Mouse (Mus musculus): ENCODE measurements around the gene Traf2. TPM values are rescaled to one million over a fixed set of nuclear protein-coding genes. Genes with fewer than 3 reads are reported as not detected.

Gene Traf2
- 21.8 and 24.4 TPM in 2 replicates for total RNA-seq (2021)
- long read RNA-seq, experiment 1, transcript Traf2-201 (11 exons, 3,044 nt), result major isoform, 32 of 42 reads
- long read RNA-seq, experiment 1, partial matches to known transcripts, result 3 of 42 reads
- long read RNA-seq, experiment 1, other reads (novel, unspliced or antisense), result 5 of 42 reads
- long read RNA-seq, experiment 2, transcript Traf2-202 (11 exons, 2,151 nt), result minor isoform, 7 of 48 reads
- long read RNA-seq, experiment 2, transcript Traf2-201 (11 exons, 3,044 nt), result major isoform, 30 of 48 reads
- long read RNA-seq, experiment 2, partial matches to known transcripts, result 8 of 48 reads
- long read RNA-seq, experiment 2, other reads (novel, unspliced or antisense), result 3 of 48 reads

DNA sequence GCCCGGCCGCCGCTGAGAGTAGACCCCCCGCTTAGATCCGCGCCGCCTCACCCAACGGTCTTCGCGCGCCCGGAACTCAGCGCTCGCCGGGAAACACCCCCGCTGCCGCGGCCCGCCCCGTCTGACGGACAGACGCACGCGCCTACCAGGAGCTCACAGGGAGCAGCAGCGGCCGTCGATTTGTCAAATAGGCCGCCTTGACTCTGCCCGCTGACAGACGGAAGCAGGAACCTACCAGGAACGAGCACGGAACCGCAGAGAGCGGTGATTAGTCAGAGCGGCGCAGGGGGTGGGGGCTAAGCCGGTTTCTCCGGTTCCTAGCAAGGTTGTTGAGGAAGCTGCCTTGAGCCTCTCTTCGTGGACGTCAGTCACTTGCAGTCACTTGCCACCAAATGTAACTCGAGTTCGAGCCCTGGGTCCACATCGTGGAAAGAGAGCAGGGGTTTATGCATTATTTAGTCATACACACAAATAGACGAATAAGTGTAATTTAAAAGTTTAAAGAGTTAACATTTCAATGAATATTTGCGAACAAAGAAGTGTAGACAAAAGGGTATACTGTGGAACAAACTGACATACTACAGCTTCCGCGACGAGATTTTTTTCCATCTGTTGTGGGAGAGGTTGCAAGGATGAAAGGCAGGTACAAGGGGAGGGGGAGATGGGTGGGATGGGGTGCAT, at the start of gene Traf2:
TSS of gene Traf2 (minus strand) at position 130 of the 681 bp plus-strand sequence.
- DNase-seq, result peak; percentile 99

DNA sequence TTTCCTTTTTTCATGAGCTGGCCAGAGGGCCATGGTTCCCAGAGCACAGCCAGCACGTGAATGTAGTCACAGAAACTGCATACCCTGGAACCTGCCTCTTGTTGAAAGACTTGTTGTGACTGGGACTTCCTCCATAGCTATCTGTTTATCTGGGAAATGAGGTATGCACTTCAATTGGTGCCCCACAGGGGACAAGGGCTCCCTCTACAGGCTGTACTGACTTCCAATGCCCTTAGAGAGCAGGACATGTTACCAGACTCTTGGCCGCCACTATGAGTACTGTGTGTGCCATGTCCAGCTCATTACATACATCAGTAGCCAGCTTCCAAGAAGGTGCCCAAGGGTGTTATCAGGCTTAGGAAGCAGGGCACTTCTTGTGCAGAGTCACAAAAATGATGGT, 45.1 kb upstream of the Traf2 start:
- DNase-seq, result peak; percentile 62

DNA sequence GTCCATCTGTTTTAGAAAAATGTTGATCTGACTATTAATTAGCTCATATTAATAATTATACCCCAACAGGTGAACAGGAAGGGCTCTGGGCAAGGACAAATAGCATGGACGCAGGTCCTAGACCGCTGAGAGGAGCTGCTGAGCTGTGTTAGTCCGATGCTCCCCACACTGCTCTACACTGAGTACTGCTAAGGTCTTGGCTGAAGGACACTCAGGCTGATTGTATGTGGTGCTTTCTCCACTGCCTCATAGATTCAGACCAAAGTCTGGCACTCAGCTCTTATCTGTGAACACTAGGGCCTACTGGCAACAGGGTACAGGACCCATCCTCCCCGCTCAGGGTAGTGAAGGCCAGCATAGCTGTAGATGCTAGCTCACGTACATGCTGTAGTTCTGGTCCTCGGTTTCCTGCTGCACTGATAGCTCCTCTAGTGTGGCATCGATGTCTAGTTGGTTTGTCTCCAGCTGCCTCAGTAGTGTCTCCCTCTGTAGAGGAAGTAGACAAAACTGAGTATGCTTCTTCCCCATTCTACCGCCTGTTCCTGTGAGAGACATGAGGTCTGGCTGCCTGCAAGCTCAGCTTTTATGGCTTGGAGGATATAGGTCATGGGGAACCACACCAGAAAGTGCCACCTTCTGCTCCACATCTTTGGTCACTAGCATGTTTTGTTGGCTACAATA, 41.6 kb upstream of the Traf2 start:
- no peak for DNase-seq

DNA sequence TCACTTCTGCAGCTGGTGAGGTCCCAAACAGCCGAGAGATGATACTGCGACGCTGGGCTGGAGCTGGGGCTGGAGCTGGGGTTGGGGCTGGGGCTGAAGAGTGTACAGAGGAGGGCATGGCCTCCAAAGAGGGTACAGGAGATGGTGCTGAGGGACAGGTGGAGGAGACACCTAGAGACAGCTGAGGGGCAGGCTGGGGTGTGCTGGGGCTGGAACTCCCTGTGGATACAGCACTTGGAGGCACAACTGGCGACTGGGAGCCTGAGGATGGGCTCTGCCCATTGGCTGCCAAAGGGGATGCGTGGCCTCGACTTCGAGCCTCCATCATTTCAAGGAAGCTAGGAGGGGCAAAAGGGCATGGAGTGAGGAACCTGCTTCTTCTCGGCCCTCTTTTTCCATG, 40.5 kb upstream of the Traf2 start:
- DNase-seq, result no peak

DNA sequence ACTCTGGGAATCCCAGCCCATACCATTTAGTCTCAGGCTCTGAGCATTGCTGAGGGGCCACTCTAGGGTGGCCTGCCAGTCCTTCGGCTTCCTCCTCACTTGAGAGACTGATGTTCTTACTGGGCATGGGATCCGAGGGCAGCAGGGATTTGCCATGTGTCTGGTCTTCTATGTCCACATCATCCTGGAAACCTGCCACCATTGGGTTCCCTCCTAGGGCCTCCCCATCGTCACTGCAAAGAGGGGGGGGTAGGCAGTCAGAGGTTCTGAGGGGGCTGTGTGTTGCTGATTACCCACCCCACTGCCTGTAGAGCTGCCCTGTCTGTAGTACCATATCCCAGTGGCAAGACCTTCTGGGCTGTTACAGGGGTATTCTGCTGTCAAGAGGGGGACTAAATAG, 38.9 kb upstream of the Traf2 start:
- no peak for DNase-seq

DNA sequence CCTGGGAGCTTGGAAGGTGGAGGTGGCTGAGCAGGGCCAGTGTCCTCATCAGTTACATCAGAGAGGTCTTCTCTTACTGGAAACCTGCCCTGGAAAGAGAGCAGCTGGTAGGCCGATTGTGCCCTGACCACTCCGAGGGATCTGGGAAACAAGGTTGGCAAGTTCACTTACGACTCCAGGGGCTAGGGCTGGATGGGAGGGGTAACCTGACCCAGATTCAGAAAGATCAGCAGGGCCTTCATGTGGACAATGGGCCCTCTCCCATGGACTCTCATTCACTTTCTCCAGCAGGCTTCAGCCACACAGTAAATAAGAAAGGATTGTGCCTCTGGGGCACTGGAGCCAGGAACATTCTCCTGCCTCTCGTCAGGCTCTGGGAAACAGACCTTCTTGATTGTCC, 38.1 kb upstream of the Traf2 start:
- no peak for DNase-seq

DNA sequence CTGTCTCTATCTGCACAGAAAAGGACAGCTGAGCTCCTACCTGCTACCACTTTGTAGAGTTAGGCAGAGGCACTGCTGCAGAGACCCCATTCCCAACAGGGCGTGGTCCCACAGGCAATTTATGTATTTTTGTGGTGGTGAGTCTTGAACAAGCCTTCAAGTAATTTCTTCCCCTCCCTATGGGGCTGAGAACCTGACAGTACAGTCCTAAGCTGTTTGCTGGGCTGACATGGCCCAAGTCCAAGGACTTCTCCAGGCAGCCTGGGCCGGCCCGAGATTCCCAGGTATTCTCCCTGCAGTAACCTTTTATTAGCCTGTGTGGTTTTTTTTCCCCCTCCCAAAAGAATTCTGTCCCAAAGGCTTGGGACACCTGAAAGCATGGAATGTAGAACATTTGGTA, 37.4 kb upstream of the Traf2 start:
- DNase-seq, result no peak

DNA sequence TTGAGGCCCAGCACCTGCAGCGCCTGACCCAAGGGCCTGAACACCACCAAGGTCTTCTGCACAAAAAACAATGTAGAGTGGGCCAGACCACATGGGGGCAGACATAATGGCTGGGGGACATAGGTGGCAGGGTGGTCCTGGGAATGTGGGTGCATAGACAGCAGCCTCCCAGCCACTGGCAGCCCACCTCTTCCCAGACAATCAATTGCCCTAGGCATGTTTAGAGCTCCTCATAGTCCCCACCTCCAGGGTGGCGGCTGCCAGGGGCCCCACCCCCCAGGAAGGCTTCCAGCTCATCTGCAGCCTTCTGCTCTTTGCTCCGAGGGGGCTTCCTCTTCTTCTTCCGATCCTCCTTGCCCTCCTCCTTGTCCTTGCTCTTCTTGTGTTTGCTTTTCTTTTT, 36.8 kb upstream of the Traf2 start:
- peak; percentile 7 for DNase-seq

DNA sequence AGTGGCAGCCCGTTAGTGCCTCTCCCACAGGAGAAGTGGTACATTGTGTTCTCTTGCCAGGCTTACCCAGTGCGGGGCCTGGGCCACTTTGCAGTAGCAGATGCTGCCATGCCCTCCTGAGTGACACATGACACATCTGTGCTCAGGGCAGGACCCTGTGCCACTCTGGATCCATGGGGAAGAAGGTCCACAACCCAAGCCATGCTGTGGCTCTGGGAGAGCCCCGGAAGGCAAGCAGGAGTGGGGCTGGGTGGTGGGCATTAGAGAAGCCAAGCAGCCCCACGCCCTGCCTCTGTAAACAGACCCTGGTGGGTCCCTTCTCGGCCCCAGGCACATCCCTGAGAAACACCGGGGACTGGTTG, 36.4 kb upstream of the Traf2 start:
- DNase-seq, result peak; percentile 35

DNA sequence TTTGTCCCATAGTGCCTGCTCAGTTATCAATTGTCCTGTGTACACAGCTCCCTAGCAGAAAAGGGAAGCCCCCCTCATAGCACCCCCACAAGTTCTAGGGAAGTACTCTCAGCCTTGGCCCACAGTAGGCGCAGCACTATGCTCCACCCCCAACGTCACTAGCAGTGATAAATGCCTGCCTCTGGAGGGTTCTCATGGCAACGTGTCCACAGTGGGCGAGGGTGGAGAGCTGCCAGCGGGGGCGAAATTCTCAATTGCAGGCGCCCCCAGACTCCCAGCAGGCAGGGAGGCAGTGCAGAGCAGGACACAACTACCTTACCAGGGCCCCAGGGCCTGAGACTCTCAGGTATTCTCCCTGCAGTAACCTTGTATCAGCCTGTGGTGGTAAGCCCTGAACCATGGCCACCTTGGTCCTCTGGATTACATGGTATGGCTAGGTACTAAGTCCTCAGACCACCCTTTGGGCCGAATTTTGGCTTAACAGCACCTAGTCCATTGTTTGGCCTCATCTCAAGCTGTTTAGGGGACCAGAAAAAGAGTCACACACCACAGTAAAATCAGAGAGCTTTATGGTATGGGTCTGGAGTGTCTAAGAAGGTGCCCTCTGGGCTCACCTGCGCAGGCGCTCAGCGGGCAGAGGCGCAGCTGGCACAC, 35.9 kb upstream of the Traf2 start:
- DNase-seq, result peak; percentile 70

DNA sequence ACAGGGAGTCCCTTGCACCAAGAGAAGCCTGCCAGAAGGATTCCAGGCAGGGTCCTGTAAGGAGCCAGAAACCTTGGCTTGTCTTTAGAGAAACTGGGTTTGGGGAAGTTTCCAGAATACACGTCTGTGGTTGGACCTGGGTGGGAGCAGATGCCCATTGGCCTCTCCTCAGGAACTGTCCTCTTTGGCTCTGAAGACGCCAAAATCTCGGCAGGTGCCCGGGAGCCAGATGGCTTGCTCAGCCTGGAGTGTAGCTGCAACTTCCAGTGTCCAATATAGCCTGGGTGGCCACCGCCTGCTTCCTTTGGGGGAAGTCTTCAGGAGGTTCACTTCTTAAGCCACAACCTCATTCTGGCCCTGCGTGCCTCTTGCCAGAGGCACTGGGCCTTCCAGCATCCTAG, 35.2 kb upstream of the Traf2 start:
- peak; percentile 30 for DNase-seq

DNA sequence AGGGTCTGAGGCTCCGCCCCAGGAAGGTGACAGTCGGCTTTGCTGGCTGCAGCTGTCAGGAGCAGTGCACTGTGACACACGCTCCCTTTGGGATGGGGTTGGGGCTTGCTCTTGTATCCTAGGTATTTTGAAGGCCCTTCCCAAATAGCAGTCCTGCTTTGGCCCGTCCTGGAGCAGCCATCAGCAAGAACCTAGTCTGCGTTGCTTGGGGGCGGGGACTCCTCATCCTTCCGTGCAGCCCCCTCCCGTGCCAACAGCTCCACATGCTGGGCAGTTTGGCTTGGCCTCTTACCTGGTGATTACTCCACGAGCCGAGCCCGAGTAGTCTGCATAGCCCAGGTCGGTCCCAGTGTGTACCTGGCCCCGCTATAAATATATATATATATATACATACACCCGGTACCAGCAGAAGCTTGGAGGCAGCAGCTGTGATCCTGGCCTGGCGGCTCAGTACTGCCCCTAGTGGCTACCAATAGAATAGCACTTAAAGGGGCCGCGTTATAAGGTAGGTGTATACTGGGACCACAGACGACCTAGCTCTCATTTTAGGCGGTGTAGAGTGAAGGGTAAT, 34.6 kb upstream of the Traf2 start, which contains the start of gene Ajm1:
TSS of gene Ajm1 (minus strand) at position 464 of the 571 bp plus-strand sequence.
- DNase-seq, result peak; percentile 77

DNA sequence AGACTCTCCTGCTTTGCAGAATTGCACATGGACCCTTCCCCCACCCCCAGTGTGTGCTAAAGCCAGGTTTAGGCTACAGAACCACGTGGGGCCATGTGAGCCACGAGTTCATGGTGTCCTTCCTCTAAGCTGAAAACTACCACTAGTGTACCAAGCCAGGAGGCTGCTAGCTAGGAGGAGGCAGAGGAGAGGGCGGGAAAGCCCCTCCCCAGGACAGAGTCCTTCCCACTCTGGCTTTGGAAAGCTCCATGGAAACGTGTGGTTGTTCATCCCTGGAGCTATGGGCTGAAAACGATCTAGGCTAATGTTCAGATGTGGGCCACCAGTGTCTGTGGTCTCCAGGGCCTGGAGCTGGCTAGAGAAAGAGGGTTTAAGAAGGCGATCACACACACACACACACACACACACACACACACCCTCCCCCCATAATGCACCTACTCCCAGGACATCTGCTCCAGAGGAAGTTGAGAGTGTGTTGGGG, 33.9 kb upstream of the Traf2 start:
- peak; percentile 7 for DNase-seq

DNA sequence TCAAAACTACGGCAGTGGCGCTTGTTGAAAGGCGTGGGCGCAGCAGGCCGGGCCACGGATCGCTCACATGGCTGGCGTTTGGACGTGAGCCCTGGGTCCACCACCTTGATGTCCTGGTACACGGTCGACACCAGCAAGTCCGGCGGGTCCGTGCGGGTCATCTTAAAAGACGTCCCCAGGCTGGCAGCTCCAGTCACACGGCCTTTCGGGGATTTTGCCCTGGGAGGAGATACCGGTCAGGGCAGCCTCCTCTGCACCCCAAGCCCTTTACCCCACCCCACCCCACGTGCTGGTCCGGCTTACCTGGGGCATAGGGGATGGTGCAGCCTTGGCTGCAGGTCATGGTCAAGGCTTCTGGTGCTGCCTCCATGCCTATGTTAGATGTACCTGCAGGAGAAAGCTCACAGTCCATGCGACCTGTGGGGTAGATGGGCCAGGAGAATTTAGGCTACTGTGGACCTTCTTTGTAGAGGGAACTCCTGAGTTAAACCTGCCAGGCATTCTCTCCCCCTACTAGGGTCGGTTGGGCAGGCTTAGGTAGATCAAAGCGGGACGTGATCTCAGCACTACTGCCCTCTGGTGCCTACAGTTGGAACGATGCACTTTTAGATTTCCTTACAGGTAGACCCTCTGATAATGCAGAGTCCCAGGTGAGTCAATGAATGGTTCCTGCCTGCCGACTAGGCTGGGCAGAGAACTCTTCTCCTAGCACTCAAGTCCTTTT, 33.2 kb upstream of the Traf2 start:
- DNase-seq, result peak; percentile 52

DNA sequence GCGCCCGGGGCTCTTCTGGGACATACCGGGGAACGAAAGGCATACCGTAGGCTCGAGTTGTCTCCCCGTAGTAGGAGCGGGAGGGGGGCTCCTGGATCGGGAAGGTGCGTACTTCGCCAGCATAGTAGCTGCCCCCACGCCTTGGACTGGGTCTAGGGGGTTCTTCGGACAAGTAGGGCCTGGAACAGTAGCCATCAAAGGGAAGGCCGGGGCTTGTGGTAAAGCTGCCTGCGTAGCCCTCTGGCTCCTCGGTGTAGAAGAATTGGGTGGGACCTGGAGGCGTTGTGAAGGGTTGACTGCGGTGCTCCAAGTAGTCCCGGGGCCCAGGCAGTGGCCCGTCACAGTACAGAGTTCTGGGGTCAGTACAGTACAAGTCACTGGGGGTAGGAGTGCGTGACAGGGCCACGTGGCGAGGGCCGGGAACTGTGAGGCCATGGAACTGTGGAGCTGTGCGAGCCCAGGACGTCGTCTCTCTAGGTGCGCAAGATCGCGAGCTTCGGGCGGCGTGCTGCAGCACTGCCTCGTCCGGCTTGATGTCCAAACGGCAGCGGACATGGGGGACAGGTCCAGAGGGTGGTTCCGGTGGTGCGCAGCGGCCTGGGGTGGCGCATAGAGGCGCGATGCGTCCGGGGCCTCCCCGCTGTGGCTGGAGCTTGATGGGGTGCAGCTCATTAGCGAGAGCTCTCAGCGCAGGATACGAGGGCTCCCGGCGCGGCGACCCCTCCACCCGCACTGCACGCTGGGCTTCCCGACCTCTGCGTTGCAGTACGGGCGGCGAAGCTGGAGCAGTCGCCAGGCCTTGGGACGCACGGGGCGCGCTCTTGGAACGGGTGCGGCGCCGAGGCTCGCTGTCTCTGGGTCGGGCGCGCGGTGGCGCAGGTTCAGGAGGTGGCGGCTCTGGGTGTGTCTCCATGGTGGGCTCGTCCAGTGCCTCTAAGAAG, 32.3 kb upstream of the Traf2 start:
- peak; percentile 23 for DNase-seq

DNA sequence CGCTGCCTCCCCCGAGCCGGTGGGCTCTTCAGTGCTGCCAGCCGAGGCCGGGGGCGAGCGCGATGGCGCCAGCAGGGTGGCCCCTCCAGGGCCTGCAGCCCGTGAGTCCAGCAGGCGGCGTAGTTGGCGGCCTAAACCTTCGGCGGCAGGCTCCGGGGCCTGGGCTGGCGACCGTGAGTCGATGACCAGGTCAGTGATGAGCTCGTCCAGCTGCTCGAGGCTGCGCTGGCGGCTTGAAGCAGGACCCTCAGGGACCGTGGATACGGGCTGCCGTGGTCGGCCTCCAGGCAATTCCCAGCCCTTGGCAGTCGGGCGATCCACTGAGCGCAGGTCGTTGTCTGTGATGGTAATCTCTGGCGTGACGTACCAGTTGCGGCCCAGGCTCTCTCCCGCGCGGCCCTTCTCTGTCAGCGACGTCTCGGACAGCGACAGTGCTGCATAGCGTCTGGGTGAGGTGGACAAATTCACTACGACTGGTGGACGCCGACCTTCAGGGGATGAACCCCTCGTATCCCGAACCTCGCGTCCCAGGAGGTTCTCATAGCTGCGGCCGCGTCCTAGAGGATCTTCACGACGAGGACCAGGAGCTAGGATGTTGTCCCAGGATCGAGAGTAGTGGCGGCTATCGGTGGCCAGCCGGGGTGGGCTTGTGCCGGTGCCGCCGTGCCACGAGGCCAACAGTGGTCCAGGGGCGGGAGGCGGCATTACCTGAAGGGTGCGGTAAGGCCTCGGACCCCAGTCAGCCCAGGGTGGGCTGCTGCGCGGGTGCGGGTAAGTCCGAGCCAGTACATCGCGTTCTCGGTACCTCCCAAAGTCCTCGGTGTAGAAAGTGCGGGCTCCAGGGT, 31.4 kb upstream of the Traf2 start:
- DNase-seq, result peak; percentile 50

DNA sequence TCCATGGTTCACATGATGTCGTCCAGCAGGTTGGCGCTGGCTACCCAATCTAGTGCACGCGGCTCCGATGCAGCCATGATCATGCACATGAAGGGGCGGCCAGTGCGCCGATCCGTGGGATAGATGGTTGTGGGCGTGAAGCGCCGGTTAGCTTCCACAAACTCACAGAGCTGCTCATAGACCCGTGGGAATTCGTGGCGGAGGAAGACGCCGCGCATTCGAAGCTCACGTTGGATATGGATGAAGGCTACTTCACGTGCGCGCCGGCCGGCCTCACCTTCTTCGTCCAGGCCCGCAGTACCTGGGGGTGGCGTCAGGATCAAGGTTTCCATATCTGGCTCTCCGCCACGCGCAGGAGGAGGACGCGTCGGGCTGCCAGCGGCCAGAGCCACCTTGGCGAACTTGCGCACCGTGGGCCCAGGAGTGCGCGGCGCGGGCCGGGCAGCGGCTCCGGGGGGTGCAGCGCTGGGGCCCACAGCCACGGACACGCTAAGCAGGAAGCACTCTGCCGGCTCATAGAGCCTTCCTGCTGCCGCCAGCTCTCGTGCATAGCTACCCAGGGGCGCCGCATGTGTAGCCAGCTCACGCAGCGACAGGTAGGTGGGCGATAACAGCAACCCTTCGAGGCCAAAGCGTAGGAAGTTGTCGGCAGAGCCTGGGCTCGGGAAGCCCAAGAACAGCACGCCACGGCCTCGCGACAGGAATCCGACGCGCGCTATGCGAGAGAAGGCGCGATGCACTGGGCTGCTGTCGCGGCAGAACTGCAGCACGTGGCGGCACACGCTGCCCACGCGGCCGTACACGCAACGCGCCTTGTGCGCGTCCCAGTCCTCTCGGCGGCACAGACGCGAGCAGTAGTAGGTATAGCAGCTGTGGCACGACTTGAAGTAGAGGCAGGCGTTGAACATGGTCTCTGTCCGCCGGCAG, 30.5 kb upstream of the Traf2 start:
- DNase-seq, result peak; percentile 6
